Mouse (Mus musculus): ENCODE data around the gene Ly6g5b.

DNA sequence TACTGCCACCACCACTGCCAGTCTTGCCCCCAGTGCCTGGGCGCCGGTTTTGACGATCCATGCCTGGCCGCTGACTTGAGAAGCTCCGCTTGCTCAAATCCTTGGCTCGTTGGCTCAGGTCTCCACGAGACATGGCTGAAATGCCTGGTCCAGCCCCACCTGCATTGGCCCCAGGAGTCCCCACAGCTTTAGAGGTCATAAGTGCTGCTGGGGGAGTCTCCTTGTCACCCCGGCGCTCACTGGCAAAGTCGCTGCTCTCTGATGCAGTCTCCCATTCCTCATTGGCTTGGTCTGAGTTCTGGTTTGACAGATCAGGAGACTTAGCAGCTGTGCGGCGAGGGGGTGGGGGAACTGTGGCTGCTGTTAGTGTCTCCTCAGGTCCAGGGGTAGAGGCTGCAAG is 40.2 kb upstream of the Ly6g5b start:
- TF ChIP-seq CTCF (IDR thresholded peaks at IDR 0.05; ENCODE audit: borderline replicate concordance, insufficient read depth, low read length) = no peak
- no peak for TF ChIP-seq POLR2A (IDR thresholded peaks at IDR 0.05; ENCODE audit: low read depth, low read length)

Data from embryonic fibroblast, embryonic 13.5 days (primary cell).